ENCODE assay signal across 20 mouse cellular contexts in the genomic region with DNA sequence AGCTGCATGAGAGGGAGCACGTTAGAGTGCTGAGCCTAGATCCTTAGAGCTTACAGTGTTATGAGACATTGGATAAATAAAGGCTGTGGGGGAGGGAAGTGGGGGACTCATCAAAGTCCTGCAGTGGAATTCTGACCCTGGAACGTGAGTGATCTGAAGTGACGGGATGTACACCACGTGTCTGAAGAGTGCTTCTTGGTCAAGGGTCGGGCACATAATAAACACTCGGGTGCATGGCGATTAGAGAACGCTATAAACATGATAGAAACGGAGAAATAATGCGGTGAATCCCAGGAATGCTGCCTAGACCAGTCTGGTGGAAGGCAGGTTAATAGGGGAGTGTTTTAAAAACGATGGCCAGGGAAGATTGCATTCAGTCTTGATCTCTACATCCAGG.
DNase-seq lines count a peak whose midpoint lies in the region; ATAC-seq and TF ChIP-seq lines count a peak whose summit lies in the region.
"Had no signal": no experiment of that assay in that cellular context is flagged by ENCODE, and none has a peak within 500 bp of the region (broad histone marks: within the 10 kb centered on the region; RNA-seq: fewer than 3 reads in every experiment).

No protein-coding gene starts in this region.

- 39% methylated on average over 11 of the region's 11 CpGs for WGBS in heart, embryonic 11.5 days (ENCODE audit: insufficient replicate concordance)
- 42% methylated on average over 11 of the region's 11 CpGs for WGBS in liver, adult 2 months
- WGBS in liver, embryonic 12.5 days (ENCODE audit: insufficient replicate concordance), result 62% methylated on average over 11 of the region's 11 CpGs
- 79% methylated on average over 11 of the region's 11 CpGs for WGBS in midbrain, embryonic 16.5 days

- intact Hi-C loops in heart, postnatal 25 days (cut with DNase I), result no loop called here

- H3K4me1 ChIP-seq in heart, embryonic 11.5 days (ENCODE audit: control insufficient read depth, insufficient read depth, low read length), result peaks cover 69% of the 10 kb centered on the region
- peaks cover 7% of the 10 kb centered on the region for H3K4me1 ChIP-seq in liver, adult 2 months (ENCODE audit: control insufficient read depth, insufficient read depth, low read length)
- H3K4me1 ChIP-seq in liver, embryonic 12.5 days, result peaks cover 14% of the 10 kb centered on the region
- H3K4me1 ChIP-seq in midbrain, embryonic 16.5 days (ENCODE audit: control insufficient read depth, insufficient read depth, low read length), result peaks cover 3% of the 10 kb centered on the region; the same call in 1 of the 2 replicates

- H3K36me3 ChIP-seq in heart, embryonic 11.5 days (ENCODE audit: control insufficient read depth, insufficient read depth, low read length), result no peaks in the 10 kb centered on the region
- H3K36me3 ChIP-seq in liver, adult 2 months (ENCODE audit: control insufficient read depth, insufficient read depth, low read length), result no peaks in the 10 kb centered on the region
- no peaks in the 10 kb centered on the region for H3K36me3 ChIP-seq in liver, embryonic 12.5 days
- no peaks in the 10 kb centered on the region for H3K36me3 ChIP-seq in midbrain, embryonic 16.5 days (ENCODE audit: control insufficient read depth, insufficient read depth, low read length)
- H3K36me3 ChIP-seq: kidney, embryonic 15.5 days; limb, embryonic 13.5 days; stomach, embryonic 15.5 days had no signal

- no peak for TF ChIP-seq POLR2A in liver, adult 2 months (IDR thresholded peaks at IDR 0.05; ENCODE audit: extremely low read depth, insufficient read depth, low read length)

- DNase-seq in heart, postnatal 25 days (ENCODE audit: low spot score), result no peak
- peak; percentile 46 for DNase-seq in liver, adult 2 months (ENCODE audit: extremely low read depth, low read depth, low spot score)
- peak; percentile 66 for DNase-seq in lung, postnatal 10 days
- no peak for DNase-seq in Muller cell, postnatal 12 days (ENCODE audit: inconsistent ontology term)
- DNase-seq: cerebellum, postnatal 14 days; midbrain, embryonic 14.5 days; right cerebral cortex, adult 18-20 months; spleen, adult 18-20 months; thymus, postnatal 14 days had no signal

- ATAC-seq in heart, embryonic 11.5 days (replicated peaks; ENCODE audit: insufficient number of reproducible peaks, low FRiP score, low TSS enrichment), result no peak
- no peak for ATAC-seq in liver, embryonic 12.5 days
- ATAC-seq in midbrain, embryonic 16.5 days, result no peak
- ATAC-seq: forebrain, embryonic 16.5 days; hindbrain, postnatal 0 days had no signal

- no peaks in the 10 kb centered on the region for H3K27me3 ChIP-seq in heart, embryonic 11.5 days (ENCODE audit: control insufficient read depth, insufficient read depth, low read length)
- H3K27me3 ChIP-seq in liver, adult 2 months (ENCODE audit: control insufficient read depth, insufficient read depth, low read length), result no peaks in the 10 kb centered on the region
- peaks cover 49% of the 10 kb centered on the region for H3K27me3 ChIP-seq in liver, embryonic 12.5 days (replicated peaks)
- H3K27me3 ChIP-seq in midbrain, embryonic 16.5 days (ENCODE audit: control insufficient read depth, insufficient read depth, low read depth, low read length), result no peaks in the 10 kb centered on the region
- H3K27me3 ChIP-seq: kidney, embryonic 15.5 days; limb, embryonic 13.5 days; stomach, embryonic 15.5 days had no signal

- H3K27ac ChIP-seq in heart, embryonic 11.5 days (ENCODE audit: low read depth, low read length), result peak overlapping the region; percentile 66; the same call in 1 of the 2 replicates
- H3K27ac ChIP-seq in liver, adult 2 months (replicated peaks; ENCODE audit: insufficient read depth, low read depth, low read length), result no peak overlapping the region
- H3K27ac ChIP-seq in liver, embryonic 12.5 days, result no peak overlapping the region
- H3K27ac ChIP-seq in midbrain, embryonic 16.5 days (ENCODE audit: low read length), result no peak overlapping the region
- H3K27ac ChIP-seq: hindbrain, postnatal 0 days; kidney, embryonic 15.5 days; layer of hippocampus, adult 2 months; macrophage; stomach, embryonic 15.5 days had no signal

- TF ChIP-seq CTCF in liver, adult 2 months (IDR thresholded peaks at IDR 0.05; ENCODE audit: low read depth, low read length), result no peak

- no peak overlapping the region for H3K4me2 ChIP-seq in heart, embryonic 11.5 days
- H3K4me2 ChIP-seq in liver, embryonic 12.5 days, result no peak overlapping the region
- no peak overlapping the region for H3K4me2 ChIP-seq in midbrain, embryonic 16.5 days (ENCODE audit: low read length)
- H3K4me2 ChIP-seq: kidney, embryonic 15.5 days; limb, embryonic 13.5 days; stomach, embryonic 15.5 days had no signal

- H3K9ac ChIP-seq in heart, embryonic 11.5 days (ENCODE audit: low read depth, low read length), result no peak overlapping the region
- no peak overlapping the region for H3K9ac ChIP-seq in liver, adult 2 months (ENCODE audit: low read depth, low read length)
- H3K9ac ChIP-seq in liver, embryonic 12.5 days, result no peak overlapping the region
- no peak overlapping the region for H3K9ac ChIP-seq in midbrain, embryonic 16.5 days (ENCODE audit: low read depth, low read length)
- H3K9ac ChIP-seq: kidney, embryonic 15.5 days; limb, embryonic 13.5 days; stomach, embryonic 15.5 days had no signal

- H3K9me3 ChIP-seq in heart, embryonic 11.5 days (replicated peaks; ENCODE audit: control insufficient read depth, low read length), result no peaks in the 10 kb centered on the region
- H3K9me3 ChIP-seq in liver, embryonic 12.5 days (replicated peaks), result no peaks in the 10 kb centered on the region
- no peaks in the 10 kb centered on the region for H3K9me3 ChIP-seq in midbrain, embryonic 16.5 days (replicated peaks; ENCODE audit: control insufficient read depth, low read length, poor library complexity, severe bottlenecking)
- H3K9me3 ChIP-seq: kidney, embryonic 15.5 days; limb, embryonic 13.5 days; stomach, embryonic 15.5 days had no signal

- no peak overlapping the region for H3K4me3 ChIP-seq in heart, embryonic 11.5 days (ENCODE audit: low read depth, low read length)
- H3K4me3 ChIP-seq in liver, adult 2 months (ENCODE audit: insufficient read depth, low read depth, low read length), result no peak overlapping the region
- H3K4me3 ChIP-seq in liver, embryonic 12.5 days, result no peak overlapping the region
- no peak overlapping the region for H3K4me3 ChIP-seq in midbrain, embryonic 16.5 days (ENCODE audit: low read depth, low read length)
- H3K4me3 ChIP-seq: erythroblast, embryonic 14.5 days; kidney, embryonic 15.5 days; layer of hippocampus, adult 2 months; limb, embryonic 13.5 days; stomach, embryonic 15.5 days had no signal

- H3K79me2 ChIP-seq in liver, adult 2 months (ENCODE audit: control insufficient read depth, insufficient read depth, low read length), result no peaks in the 10 kb centered on the region

Comparison
In these comparisons a context has a peak if more than half of its experiments do, and no peak if none do; other contexts are left out.
1. DNase-seq: peak in liver, adult 2 months (single experiment) and lung, postnatal 10 days (single experiment); none in heart, postnatal 25 days (single experiment) and Muller cell, postnatal 12 days (single experiment).